Mouse (Mus musculus) retina, postnatal 1 day (tissue): ENCODE results near the gene Htr2a.

Experiments
- DNase-seq: peaks from one replicate; pipeline ENCODE4 v3.0.0-alpha.2; 2012

The Htr2a gene

DNA sequence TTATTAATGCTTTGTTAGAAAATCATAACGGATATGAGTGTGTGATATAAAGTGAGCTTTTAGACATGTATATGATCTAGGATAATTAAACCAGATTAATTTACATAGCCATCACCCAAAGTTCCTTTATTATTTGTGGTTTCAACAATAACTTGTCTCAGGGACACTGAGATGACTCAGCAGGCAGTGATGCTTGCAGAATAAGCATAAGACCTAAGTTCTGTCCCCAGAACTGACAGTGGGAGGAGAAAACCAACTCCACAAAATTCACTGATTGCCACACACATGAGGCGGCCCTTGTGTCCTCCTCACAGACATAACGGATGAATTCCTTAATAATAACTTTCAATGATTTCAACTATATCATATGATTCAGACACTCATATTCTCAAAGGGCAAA is 58.6 kb downstream of the Htr2a start:
- DNase-seq, result no peak

DNA sequence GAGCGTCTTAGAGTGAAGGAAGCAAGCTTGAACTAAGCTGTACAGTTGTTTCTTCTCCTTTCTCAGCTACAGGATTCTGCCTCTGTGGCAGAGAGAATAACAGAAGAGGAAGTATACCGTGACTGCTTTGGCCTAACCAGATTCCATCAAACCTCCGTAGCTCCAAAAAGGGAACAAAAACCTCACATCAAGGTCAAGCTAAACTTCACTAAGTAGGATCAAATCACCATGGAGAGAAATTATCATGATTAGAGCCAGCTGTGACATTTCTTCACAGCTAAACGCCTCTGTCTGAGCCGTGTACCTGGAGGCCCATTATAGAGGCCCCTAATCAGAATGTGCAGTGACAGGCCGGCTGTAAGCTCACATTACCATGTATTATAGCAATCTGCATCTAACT is 63.3 kb downstream of the Htr2a start:
- DNase-seq, result no peak

DNA sequence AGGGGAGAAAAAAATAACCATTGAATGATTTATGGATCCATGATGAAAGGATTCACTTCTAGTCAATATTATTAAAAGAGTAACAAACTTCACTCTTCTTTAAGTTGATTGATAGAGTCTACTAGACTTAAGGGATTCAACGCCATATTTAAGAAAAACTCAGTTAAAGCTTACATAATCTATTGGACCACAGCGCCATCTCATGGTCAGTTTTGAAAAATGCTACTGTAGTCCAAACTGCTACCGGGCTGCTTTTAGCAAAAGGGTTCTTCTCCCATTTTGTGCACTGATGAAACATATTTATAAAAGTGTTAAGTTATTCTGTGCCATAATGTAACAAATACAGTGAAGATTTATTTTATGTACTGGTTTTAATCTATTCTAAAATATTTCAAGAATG is 68.4 kb downstream of the Htr2a start:
- DNase-seq, result peak; percentile 63

DNA sequence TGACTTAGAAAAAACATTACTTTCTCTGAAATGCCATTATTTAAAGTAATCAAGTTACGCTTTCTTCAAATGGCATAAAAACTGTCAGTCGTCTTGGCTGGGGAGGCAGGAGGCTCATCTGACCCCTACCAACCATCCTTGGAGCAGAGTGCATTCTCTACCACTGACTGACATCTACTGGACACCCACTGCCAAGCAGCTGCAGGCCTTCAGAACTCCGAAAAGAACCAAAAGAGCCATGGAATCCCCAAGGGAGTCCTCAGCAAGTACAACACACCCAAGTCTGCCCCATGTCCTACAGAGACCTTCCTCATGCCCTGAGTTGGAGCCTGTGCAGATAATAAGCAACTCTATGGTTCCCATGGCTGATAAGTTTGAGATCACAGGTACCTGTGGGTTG is 82.9 kb downstream of the Htr2a start:
- DNase-seq, result no peak

DNA sequence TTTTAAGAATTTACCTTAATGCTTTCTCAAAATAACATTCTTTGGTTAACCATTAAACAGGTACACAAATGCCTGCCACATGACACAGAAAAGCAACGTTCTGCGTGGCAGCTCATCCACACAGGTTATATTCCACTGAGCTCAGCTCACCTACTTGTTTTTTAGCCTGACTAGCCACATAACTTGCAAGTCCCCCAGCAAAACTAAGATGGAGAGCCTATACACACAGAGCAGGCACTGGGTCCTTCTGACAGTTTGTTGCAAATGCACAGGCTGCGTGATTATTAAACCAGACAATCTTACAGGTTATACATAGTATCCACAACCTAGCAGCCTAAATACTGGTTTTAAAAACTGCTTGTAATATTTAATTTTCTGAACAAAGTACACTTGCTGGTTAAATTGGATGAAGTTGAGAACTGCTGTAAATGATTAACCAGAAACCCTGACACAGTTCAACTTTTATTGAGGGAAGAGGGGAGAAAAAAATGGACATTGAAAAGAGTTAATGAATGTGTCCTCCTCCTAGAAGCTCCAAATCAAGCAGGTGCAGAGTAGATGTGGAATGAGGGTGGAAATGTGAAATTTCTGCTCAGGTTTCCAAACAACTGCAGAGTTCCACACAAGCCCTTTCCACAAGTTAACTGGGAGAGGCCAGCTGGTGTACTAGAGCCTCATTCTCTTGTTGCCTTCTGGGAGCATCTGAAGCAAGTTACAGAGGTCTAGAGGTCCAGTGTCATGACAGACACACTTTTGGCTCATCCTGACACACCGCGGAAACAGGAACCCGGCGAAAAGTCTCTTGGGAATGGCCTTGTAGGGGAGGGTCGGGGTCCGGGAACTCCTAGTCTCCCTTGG is 90.8 kb downstream of the Htr2a start:
- DNase-seq, result no peak

DNA sequence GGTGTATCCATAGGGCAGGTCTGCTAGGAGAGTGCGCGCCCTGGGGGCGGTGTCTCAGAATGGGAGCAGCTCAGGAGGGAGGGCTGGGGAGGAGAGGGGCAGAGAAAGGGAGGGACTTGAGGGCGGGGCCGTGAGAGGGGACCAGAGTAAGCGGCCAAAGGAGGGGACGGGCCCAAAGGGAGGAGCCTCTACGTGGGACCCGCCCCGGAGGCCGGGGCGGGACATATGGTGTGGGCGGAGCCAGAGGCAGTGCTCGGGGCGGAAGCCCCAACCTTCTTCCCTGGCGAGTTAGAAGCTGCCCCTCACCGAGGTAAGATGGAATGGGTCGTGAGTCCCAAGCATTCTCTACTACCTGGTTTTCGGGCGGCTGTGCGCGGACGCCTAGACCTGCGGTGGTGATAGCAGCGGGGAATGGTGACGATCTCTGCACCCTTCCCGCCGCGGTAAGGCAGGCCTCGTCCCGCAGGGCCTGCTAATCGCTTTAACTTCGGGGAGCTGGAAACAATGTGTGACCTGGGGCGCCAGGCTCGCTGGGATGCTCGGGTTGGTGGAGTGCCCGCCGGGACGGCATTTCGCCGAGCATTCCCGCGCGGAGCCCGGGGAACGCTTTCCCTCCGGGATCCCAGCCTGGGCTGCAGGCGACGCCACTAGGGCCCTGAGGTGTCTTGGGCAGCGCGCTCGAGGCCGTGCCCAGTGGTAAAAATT is 91.6 kb downstream of the Htr2a start, which contains the start of gene Esd:
TSS of gene Esd (plus strand) at position 219 of the 705 bp plus-strand sequence.
- peak; percentile 96 for DNase-seq

DNA sequence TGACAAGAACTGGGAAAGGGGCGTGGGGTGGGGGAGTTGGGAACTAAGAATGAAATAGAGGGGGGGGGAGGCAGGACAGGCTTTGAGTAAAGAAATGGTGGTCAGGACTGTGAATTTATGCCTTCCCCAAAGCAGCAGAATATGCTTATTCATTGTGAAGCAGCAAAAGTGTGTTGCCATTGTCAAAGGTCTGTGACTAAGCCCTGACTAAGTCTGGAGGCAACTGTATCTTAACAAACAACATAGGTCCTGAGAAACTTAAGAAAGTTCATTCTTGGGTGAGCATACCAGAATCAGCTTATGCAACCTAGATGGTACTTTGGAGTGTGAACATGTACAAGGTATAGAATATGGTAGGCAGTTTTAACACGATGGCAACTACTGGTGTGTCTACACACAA is 92.8 kb downstream of the Htr2a start:
- no peak for DNase-seq

DNA sequence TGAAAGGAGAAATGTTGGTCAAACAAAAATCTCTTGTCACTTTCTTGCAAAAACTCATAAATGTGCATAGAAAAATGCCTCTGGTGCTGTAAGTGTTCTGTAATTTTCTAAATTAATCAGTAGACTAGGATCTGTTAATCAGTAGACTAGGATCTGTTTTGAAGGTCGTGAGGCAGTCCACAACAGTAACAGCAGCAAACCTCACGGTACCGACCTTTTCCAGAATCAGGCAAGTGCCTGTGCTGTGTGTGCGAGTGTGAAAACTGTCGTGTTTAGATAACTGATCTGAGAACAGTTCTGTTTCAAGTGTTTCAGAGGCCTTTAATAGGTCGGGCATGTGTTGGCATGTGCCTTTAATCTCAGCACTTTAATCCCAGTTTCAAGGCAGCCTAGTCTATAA is 94.8 kb downstream of the Htr2a start:
- no peak for DNase-seq

DNA sequence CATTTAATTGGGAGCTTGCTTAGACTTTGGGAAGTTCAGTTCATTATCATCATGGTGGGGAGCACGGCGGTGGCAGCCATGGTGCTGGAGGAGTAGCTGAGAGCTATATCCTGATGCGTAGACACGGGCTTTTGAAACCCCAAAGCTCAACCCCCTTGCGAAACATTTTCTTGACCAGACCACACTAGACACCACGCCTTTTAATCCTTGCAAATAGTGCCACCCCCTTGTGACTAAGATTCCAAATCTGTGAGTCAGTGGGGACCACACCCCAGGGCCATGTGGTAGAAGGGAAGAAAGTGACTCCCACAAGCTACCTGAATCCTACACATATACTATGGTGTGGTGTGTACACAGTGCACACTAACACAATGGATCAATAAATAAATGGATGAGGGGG is 96.2 kb downstream of the Htr2a start:
- no peak for DNase-seq
